Mouse (Mus musculus) megakaryocyte, embryonic 14.5 days (primary cell): ENCODE measurements around the gene Tmem107. TPM values are rescaled to one million over a fixed set of nuclear protein-coding genes. Genes with fewer than 3 reads are reported as not detected.

ENCODE experiments used
- H3K27me3 ChIP-seq: replicated peaks from 2 replicates; pipeline ENCODE3; 2012; ENCODE audit warnings: inconsistent platforms
- H3K36me3 ChIP-seq: replicated peaks from 2 replicates; pipeline ENCODE3; 2012; ENCODE audit warnings: low read length, inconsistent platforms, mixed read lengths
- H3K4me1 ChIP-seq: 2 replicates; pipeline ENCODE4 v1.6.1; 2012; ENCODE audit warnings: inconsistent platforms
- H3K4me3 ChIP-seq: replicated peaks from 2 replicates; pipeline ENCODE3; 2012; ENCODE audit warnings: moderate library complexity, mild to moderate bottlenecking, inconsistent platforms
- H3K9me3 ChIP-seq: 2 replicates; pipeline ENCODE4 v1.6.1; 2012; ENCODE audit warnings: inconsistent platforms
- FLI1 ChIP-seq: IDR thresholded peaks from 2 replicates; pipeline ENCODE4 v1.6.1; 2012; ENCODE audit warnings: low read length, inconsistent platforms, mixed read lengths
- GATA1 ChIP-seq: IDR thresholded peaks from 3 replicates; pipeline ENCODE4 v1.6.1; 2012; ENCODE audit warnings: mixed read lengths, low read length, inconsistent platforms, borderline replicate concordance
- polyA plus RNA-seq: library from polyadenylated mRNA; stranded (reverse); fragments of >175 nt; gene quantifications from 2 replicates; pipeline ENCODE4 v1.2.3, GENCODE M21; 2012; ENCODE audit warnings: low replicate concordance; ENCODE audit not compliant: insufficient read depth

Tmem107 gene
- polyA plus RNA-seq, 1 experiment: 40.2 TPM

- Histone ChIP-seq H3K4me1 (peaks cover 42% of the 10 kb centered on the region), H3K4me3 (no peak overlapping the region), H3K27me3 (peaks cover 7% of the 10 kb centered on the region), H3K36me3 (no peaks in the 10 kb centered on the region), H3K9me3 (peaks cover 4% of the 10 kb centered on the region; the same call in 1 of the 2 replicates)
- TF ChIP-seq GATA1 (no peak), FLI1 (no peak)
Observed at GRCm38 (mm10) chr11:69080102-69080854, 9.7 kb downstream of the Tmem107 start.

GRCm38 (mm10) chr11:69080855-69081222, 10.2 kb downstream of the Tmem107 start:
- peaks cover 7% of the 10 kb centered on the region for H3K27me3 ChIP-seq
- TF ChIP-seq FLI1: no peak
- TF ChIP-seq GATA1: no peak
- peaks cover 41% of the 10 kb centered on the region for H3K4me1 ChIP-seq
- H3K9me3 ChIP-seq: peaks cover 4% of the 10 kb centered on the region; the same call in 1 of the 2 replicates
- H3K36me3 ChIP-seq: no peaks in the 10 kb centered on the region
- no peak overlapping the region for H3K4me3 ChIP-seq

- Histone ChIP-seq H3K9me3 (peaks cover 4% of the 10 kb centered on the region; the same call in 1 of the 2 replicates), H3K4me3 (no peak overlapping the region), H3K36me3 (no peaks in the 10 kb centered on the region), H3K4me1 (peaks cover 39% of the 10 kb centered on the region), H3K27me3 (peaks cover 7% of the 10 kb centered on the region)
- TF ChIP-seq GATA1 (no peak), FLI1 (no peak)
Observed at GRCm38 (mm10) chr11:69081613-69082012, 11.0 kb downstream of the Tmem107 start.

GRCm38 (mm10) chr11:69085608-69086007, 15.0 kb downstream of the Tmem107 start:
- H3K4me3 ChIP-seq: no peak overlapping the region
- H3K9me3 ChIP-seq: peaks cover 4% of the 10 kb centered on the region; the same call in 1 of the 2 replicates
- no peak for TF ChIP-seq GATA1
- TF ChIP-seq FLI1: no peak
- peaks cover 16% of the 10 kb centered on the region for H3K36me3 ChIP-seq
- H3K4me1 ChIP-seq: peaks cover 38% of the 10 kb centered on the region
- H3K27me3 ChIP-seq: peaks cover 7% of the 10 kb centered on the region

GRCm38 (mm10) chr11:69086390-69086789, 15.8 kb downstream of the Tmem107 start:
- Histone ChIP-seq H3K36me3 (peaks cover 24% of the 10 kb centered on the region), H3K4me3 (no peak overlapping the region), H3K9me3 (peaks cover 4% of the 10 kb centered on the region; the same call in 1 of the 2 replicates), H3K4me1 (peaks cover 44% of the 10 kb centered on the region), H3K27me3 (peaks cover 6% of the 10 kb centered on the region)
- TF ChIP-seq GATA1 (no peak), FLI1 (no peak)

- H3K4me1 ChIP-seq: peaks cover 51% of the 10 kb centered on the region
- H3K36me3 ChIP-seq: peaks cover 31% of the 10 kb centered on the region
- no peak for TF ChIP-seq FLI1
- TF ChIP-seq GATA1: no peak
- H3K4me3 ChIP-seq: no peak overlapping the region
- H3K27me3 ChIP-seq: peaks cover 4% of the 10 kb centered on the region
- H3K9me3 ChIP-seq: peaks cover 4% of the 10 kb centered on the region; the same call in 1 of the 2 replicates
Observed at GRCm38 (mm10) chr11:69087082-69087481, 16.5 kb downstream of the Tmem107 start.

GRCm38 (mm10) chr11:69087597-69087996, 17.0 kb downstream of the Tmem107 start:
- peak overlapping the region; percentile 99 for H3K4me3 ChIP-seq
- H3K27me3 ChIP-seq: peaks cover 4% of the 10 kb centered on the region
- TF ChIP-seq GATA1 (no peak), FLI1 (no peak)
- H3K4me1 ChIP-seq: peaks cover 56% of the 10 kb centered on the region
- H3K9me3 ChIP-seq: peaks cover 4% of the 10 kb centered on the region; the same call in 1 of the 2 replicates
- H3K36me3 ChIP-seq: peaks cover 36% of the 10 kb centered on the region

GRCm38 (mm10) chr11:69088103-69088855, 17.7 kb downstream of the Tmem107 start, which contains the start of gene Vamp2:
Vamp2 (plus strand) TSS chr11:69088490.
- no peak for TF ChIP-seq GATA1
- no peak for TF ChIP-seq FLI1
- H3K4me1 ChIP-seq: peaks cover 63% of the 10 kb centered on the region
- H3K27me3 ChIP-seq: peaks cover 4% of the 10 kb centered on the region
- peaks cover 4% of the 10 kb centered on the region; the same call in 1 of the 2 replicates for H3K9me3 ChIP-seq
- peak within 1 kb of the TSS; percentile 99 for H3K4me3 ChIP-seq
- peaks cover 40% of the 10 kb centered on the region for H3K36me3 ChIP-seq

GRCm38 (mm10) chr11:69088856-69089615, 18.4 kb downstream of the Tmem107 start:
- TF ChIP-seq FLI1 (no peak), GATA1 (no peak)
- Histone ChIP-seq H3K4me1 (peaks cover 70% of the 10 kb centered on the region), H3K36me3 (peaks cover 40% of the 10 kb centered on the region), H3K9me3 (no peaks in the 10 kb centered on the region), H3K4me3 (peak overlapping the region; percentile 99), H3K27me3 (no peaks in the 10 kb centered on the region)
